Mouse (Mus musculus): Measurements from ENCODE around the gene Arhgap17. TPM values are rescaled to one million over a fixed set of nuclear protein-coding genes. Genes with fewer than 3 reads are reported as not detected.

The Arhgap17 gene
- total and polyA plus RNA-seq, 3 experiments: 2.6 to 124 (median 33.7) TPM

- no peak for TF ChIP-seq MAZ (IDR thresholded peaks at IDR 0.05; ENCODE audit: low read depth, low read length)
- TF ChIP-seq EP300 (IDR thresholded peaks at IDR 0.05; ENCODE audit: low read depth in 1 of 2, low read length in 2 of 2): no peak
- TF ChIP-seq CTCF (IDR thresholded peaks at IDR 0.05 in 2 of 3, conservative IDR thresholded peaks at IDR 0.05 in 1 of 3; ENCODE audit: control insufficient read depth in 1 of 3, insufficient read depth in 1 of 3, low read depth in 2 of 3, low read length in 3 of 3, poor library complexity in 1 of 3, severe bottlenecking in 1 of 3): peak; percentile 53 to 76 (median 56)
- TF ChIP-seq UBTF (IDR thresholded peaks at IDR 0.05; ENCODE audit: borderline replicate concordance, insufficient read depth, low read depth, low read length): no peak
- no peak for TF ChIP-seq JUND (IDR thresholded peaks at IDR 0.05; ENCODE audit: low read depth, low read length)
- TF ChIP-seq ZMIZ1 (IDR thresholded peaks at IDR 0.05; ENCODE audit: low read depth, low read length): no peak
- peak; percentile 78 for TF ChIP-seq SMC3 (IDR thresholded peaks at IDR 0.05; ENCODE audit: low read depth, low read length)
- TF ChIP-seq RAD21 (IDR thresholded peaks at IDR 0.05; ENCODE audit: low read depth, low read length): peak; percentile 74
- peak; percentile 45 for TF ChIP-seq ZC3H11A (IDR thresholded peaks at IDR 0.05; ENCODE audit: low read depth, low read length)
- no peak for TF ChIP-seq POLR2A (IDR thresholded peaks at IDR 0.05; ENCODE audit: control insufficient read depth in 1 of 2, insufficient read depth in 1 of 2, low read depth in 1 of 2, low read length in 2 of 2, poor library complexity in 1 of 2)
- H3K4me1 ChIP-seq (ENCODE audit: control insufficient read depth in 1 of 2, insufficient read depth in 2 of 2, low read length in 2 of 2): no peaks in the 10 kb centered on the region
- peak; percentile 62 for DNase-seq (ENCODE audit: low read depth, low spot score)
Measured at GRCm38 (mm10) chr7:123398828-123399227, 29.1 kb upstream of the Arhgap17 start.

GRCm38 (mm10) chr7:123397931-123398330 is 28.2 kb upstream of the Arhgap17 start:
- H3K36me3 ChIP-seq (ENCODE audit: control insufficient read depth in 1 of 2, insufficient read depth in 2 of 2, low read length in 2 of 2): peaks cover 0 to 6% of the 10 kb centered on the region in 2 experiments; a peak in 2 of 4 replicates
- H3K27ac ChIP-seq (ENCODE audit: control insufficient read depth, low read depth, low read length): no peak overlapping the region
- H3K4me3 ChIP-seq (ENCODE audit: control insufficient read depth in 1 of 2, insufficient read depth in 1 of 2, low read depth in 2 of 2, low read length in 2 of 2): no peak overlapping the region
- H3K27me3 ChIP-seq (ENCODE audit: control insufficient read depth in 1 of 2, insufficient read depth in 2 of 2, low read length in 2 of 2): no peaks in the 10 kb centered on the region
- no peak for DNase-seq (ENCODE audit: low read depth, low spot score)
- no peak overlapping the region for H3K9ac ChIP-seq (ENCODE audit: control insufficient read depth, low read depth, low read length, poor library complexity, severe bottlenecking)
- TF ChIP-seq MAFK (IDR thresholded peaks at IDR 0.05; ENCODE audit: borderline replicate concordance, low read depth, low read length): no peak
- no peak for TF ChIP-seq GABPA (IDR thresholded peaks at IDR 0.05; ENCODE audit: low read depth, low read length)
- no peak for TF ChIP-seq MYC (IDR thresholded peaks at IDR 0.05; ENCODE audit: low read depth, low read length)
- TF ChIP-seq BHLHE40 (IDR thresholded peaks at IDR 0.05; ENCODE audit: borderline replicate concordance, low read depth, low read length): no peak
- no peak for TF ChIP-seq ETS1 (IDR thresholded peaks at IDR 0.05; ENCODE audit: low read depth, low read length)
- TF ChIP-seq SIN3A (IDR thresholded peaks at IDR 0.05; ENCODE audit: low read length): no peak
- no peak for TF ChIP-seq MXI1 (IDR thresholded peaks at IDR 0.05; ENCODE audit: low read depth, low read length)
- no peak for TF ChIP-seq MYB (IDR thresholded peaks at IDR 0.05; ENCODE audit: low read depth, low read length)
- no peak for TF ChIP-seq E2F4 (IDR thresholded peaks at IDR 0.05; ENCODE audit: borderline replicate concordance, low read depth, low read length)
- TF ChIP-seq NELFE (IDR thresholded peaks at IDR 0.05; ENCODE audit: low read depth, low read length): no peak
- TF ChIP-seq CTCF (IDR thresholded peaks at IDR 0.05 in 2 of 3, conservative IDR thresholded peaks at IDR 0.05 in 1 of 3; ENCODE audit: control insufficient read depth in 1 of 3, insufficient read depth in 1 of 3, low read depth in 2 of 3, low read length in 3 of 3, poor library complexity in 1 of 3, severe bottlenecking in 1 of 3): no peak
- TF ChIP-seq POLR2AphosphoS5 (IDR thresholded peaks at IDR 0.05; ENCODE audit: borderline replicate concordance, low read depth, low read length): no peak
- H3K9me3 ChIP-seq (replicated peaks; ENCODE audit: insufficient read depth, low read length): no peaks in the 10 kb centered on the region
- H3K79me2 ChIP-seq (ENCODE audit: control insufficient read depth, insufficient read depth, low read length, poor library complexity): no peaks in the 10 kb centered on the region
- no peaks in the 10 kb centered on the region for H3K4me1 ChIP-seq (ENCODE audit: control insufficient read depth in 1 of 2, insufficient read depth in 2 of 2, low read length in 2 of 2)

More at GRCm38 (mm10) chr7:123398828-123399227, 29.1 kb upstream of the Arhgap17 start:
- Histone ChIP-seq H3K4me3 (ENCODE audit: control insufficient read depth in 1 of 2, insufficient read depth in 1 of 2, low read depth in 2 of 2, low read length in 2 of 2) (no peak overlapping the region), H3K79me2 (ENCODE audit: control insufficient read depth, insufficient read depth, low read length, poor library complexity) (no peaks in the 10 kb centered on the region), H3K36me3 (ENCODE audit: control insufficient read depth in 1 of 2, insufficient read depth in 2 of 2, low read length in 2 of 2) (peaks cover 0 to 6% of the 10 kb centered on the region in 2 experiments; a peak in 2 of 4 replicates), H3K27ac (ENCODE audit: control insufficient read depth, low read depth, low read length) (no peak overlapping the region), H3K9me3 (replicated peaks; ENCODE audit: insufficient read depth, low read length) (no peaks in the 10 kb centered on the region), H3K27me3 (ENCODE audit: control insufficient read depth in 1 of 2, insufficient read depth in 2 of 2, low read length in 2 of 2) (no peaks in the 10 kb centered on the region), H3K9ac (ENCODE audit: control insufficient read depth, low read depth, low read length, poor library complexity, severe bottlenecking) (no peak overlapping the region)
